Mouse (Mus musculus) forebrain, embryonic 13.5 days (tissue): ENCODE measurements at regions not wholly inside any gene's neighbourhood (a gene's known extent, or its start where the extent isn't known, plus 50 kb on each side); places are given as distances from the start of the nearest gene placed in this dataset.

Experiments
- ATAC-seq: fragments of 200-750 bp; cut with Nextera tagmentation; 2 replicates; pipeline ENCODE4 v1.8.0; 2017
- H3K27ac ChIP-seq: fragments of 300-500 bp; sonication (generic); 2 replicates; pipeline ENCODE4 v1.5.1; 2015; ENCODE audit warnings: inconsistent platforms, mild to moderate bottlenecking, moderate library complexity
- H3K27me3 ChIP-seq: fragments of 300-500 bp; sonication (generic); 2 replicates; pipeline ENCODE4 v1.6.1; 2015; ENCODE audit warnings: mild to moderate bottlenecking, inconsistent platforms
- H3K36me3 ChIP-seq: fragments of 300-500 bp; sonication (generic); 2 replicates; pipeline ENCODE4 v1.6.1; 2015; ENCODE audit warnings: mild to moderate bottlenecking, inconsistent platforms; ENCODE audit not compliant: poor library complexity, severe bottlenecking
- H3K4me1 ChIP-seq: fragments of 300-500 bp; sonication (generic); 2 replicates; pipeline ENCODE4 v1.6.1; 2015; ENCODE audit warnings: inconsistent platforms
- H3K4me2 ChIP-seq: fragments of 300-500 bp; sonication (generic); 2 replicates; pipeline ENCODE4 v1.6.1; 2015; ENCODE audit warnings: inconsistent platforms, mild to moderate bottlenecking, moderate library complexity
- H3K4me3 ChIP-seq: fragments of 300-500 bp; sonication (generic); 2 replicates; pipeline ENCODE4 v1.5.1; 2015; ENCODE audit warnings: mild to moderate bottlenecking, inconsistent platforms
- H3K9ac ChIP-seq: fragments of 300-500 bp; sonication (generic); 2 replicates; pipeline ENCODE4 v1.6.1; 2015; ENCODE audit warnings: mild to moderate bottlenecking, inconsistent platforms
- H3K9me3 ChIP-seq: fragments of 300-500 bp; sonication (generic); replicated peaks from 2 replicates; pipeline ENCODE4 v1.6.1; 2016; ENCODE audit warnings: inconsistent platforms
- WGBS: fragments of 180-500 bp; shearing (Covaris S2); methylation state at CpG from one replicate; pipeline ENCODE4 v1.1.7; 2015; 5-methylcytosine and 5-hydroxymethylcytosine counted together

GRCm38 (mm10) chr16:70019564-70019963 lies 156.0 kb upstream of the Speer2 start:
- WGBS = 87% methylated on average over 2 of the region's 2 CpGs
- Histone ChIP-seq H3K36me3 (no peaks in the 10 kb centered on the region), H3K9me3 (no peaks in the 10 kb centered on the region), H3K4me2 (no peak overlapping the region), H3K27me3 (no peaks in the 10 kb centered on the region), H3K4me1 (no peaks in the 10 kb centered on the region), H3K27ac (no peak overlapping the region), H3K4me3 (no peak overlapping the region), H3K9ac (no peak overlapping the region)
- peak; percentile 10; the same call in 1 of the 2 replicates for ATAC-seq

DNA sequence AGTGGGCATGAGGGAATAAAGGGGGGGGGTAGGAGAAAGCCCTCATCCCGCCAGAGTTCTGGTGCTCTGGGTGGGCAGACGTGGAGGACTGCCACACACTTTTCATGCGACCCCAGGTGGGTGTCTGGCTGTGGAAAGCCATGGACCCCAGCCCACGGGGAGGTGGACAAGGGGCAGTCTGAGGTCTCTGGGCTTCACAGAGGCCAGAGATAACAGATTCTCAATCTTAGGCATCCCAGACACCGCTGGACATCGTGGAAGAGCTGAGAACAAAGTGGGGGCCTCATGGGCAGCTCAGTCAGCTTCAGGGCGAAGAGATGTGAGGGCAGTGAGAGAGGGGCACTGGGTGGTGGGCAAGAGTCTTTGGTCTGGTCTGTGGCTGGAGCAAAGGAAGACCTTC lies 157.9 kb upstream of the Speer2 start:
- Histone ChIP-seq H3K4me1 (no peaks in the 10 kb centered on the region), H3K27me3 (no peaks in the 10 kb centered on the region), H3K4me2 (no peak overlapping the region), H3K36me3 (no peaks in the 10 kb centered on the region), H3K9me3 (no peaks in the 10 kb centered on the region), H3K9ac (no peak overlapping the region), H3K4me3 (no peak overlapping the region), H3K27ac (no peak overlapping the region)
- ATAC-seq = no peak
- WGBS = 89% methylated on average over 7 of the region's 7 CpGs

- ATAC-seq = peak; percentile 38; the same call in 1 of the 2 replicates
- H3K36me3 ChIP-seq = no peaks in the 10 kb centered on the region
- H3K9ac ChIP-seq = no peak overlapping the region
- no peaks in the 10 kb centered on the region for H3K9me3 ChIP-seq
- H3K4me2 ChIP-seq = no peak overlapping the region
- H3K4me3 ChIP-seq = no peak overlapping the region
- no peaks in the 10 kb centered on the region for H3K27me3 ChIP-seq
- H3K27ac ChIP-seq = no peak overlapping the region
- no peaks in the 10 kb centered on the region for H3K4me1 ChIP-seq
- WGBS = 81% methylated on average over 13 of the region's 13 CpGs
Observed at GRCm38 (mm10) chr16:70028649-70029048, 165.1 kb upstream of the Speer2 start.

DNA sequence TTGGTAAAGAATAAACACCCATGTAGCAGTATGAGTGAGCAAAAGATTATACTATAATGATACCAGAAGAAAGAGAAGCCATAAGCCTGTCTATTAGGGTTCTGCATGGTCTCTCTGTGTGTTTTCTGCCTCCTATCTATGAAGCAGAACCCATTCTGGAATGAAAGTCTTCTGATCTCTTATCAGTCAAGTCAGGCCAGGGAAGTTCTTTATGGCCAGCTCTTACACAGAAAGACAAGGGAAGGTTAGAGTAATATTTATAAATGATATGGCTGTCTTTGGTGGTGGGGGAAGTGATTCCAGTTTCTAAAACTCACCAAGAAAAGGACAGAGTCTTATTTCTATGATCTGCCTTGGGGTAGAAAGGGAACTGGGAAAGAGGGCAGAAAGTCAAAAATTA lies 182.0 kb upstream of the Speer2 start:
- Histone ChIP-seq H3K4me2 (no peak overlapping the region), H3K27ac (no peak overlapping the region), H3K4me1 (no peaks in the 10 kb centered on the region), H3K4me3 (no peak overlapping the region), H3K27me3 (no peaks in the 10 kb centered on the region), H3K9me3 (no peaks in the 10 kb centered on the region), H3K36me3 (no peaks in the 10 kb centered on the region), H3K9ac (no peak overlapping the region)
- ATAC-seq = no peak

GRCm38 (mm10) chr16:70046009-70046408 lies 182.5 kb upstream of the Speer2 start:
- Histone ChIP-seq H3K9me3 (no peaks in the 10 kb centered on the region), H3K36me3 (no peaks in the 10 kb centered on the region), H3K27me3 (no peaks in the 10 kb centered on the region), H3K4me2 (no peak overlapping the region), H3K4me3 (no peak overlapping the region), H3K9ac (no peak overlapping the region), H3K4me1 (no peaks in the 10 kb centered on the region), H3K27ac (no peak overlapping the region)
- WGBS = 69% methylated on average over 4 of the region's 4 CpGs
- ATAC-seq = no peak

- Histone ChIP-seq H3K4me3 (no peak overlapping the region), H3K4me2 (no peak overlapping the region), H3K9me3 (no peaks in the 10 kb centered on the region), H3K4me1 (no peaks in the 10 kb centered on the region), H3K27me3 (no peaks in the 10 kb centered on the region), H3K9ac (no peak overlapping the region), H3K27ac (no peak overlapping the region), H3K36me3 (no peaks in the 10 kb centered on the region)
- 64% methylated on average over 2 of the region's 2 CpGs for WGBS
- no peak for ATAC-seq
Observed at GRCm38 (mm10) chr16:70049850-70050249, 186.3 kb upstream of the Speer2 start.

- Histone ChIP-seq H3K4me1 (no peaks in the 10 kb centered on the region), H3K9me3 (no peaks in the 10 kb centered on the region), H3K27ac (no peak overlapping the region), H3K27me3 (no peaks in the 10 kb centered on the region), H3K9ac (no peak overlapping the region), H3K36me3 (no peaks in the 10 kb centered on the region), H3K4me2 (no peak overlapping the region), H3K4me3 (no peak overlapping the region)
- ATAC-seq = no peak
- 91% methylated on average over 4 of the region's 4 CpGs for WGBS
Observed at GRCm38 (mm10) chr16:70071471-70071870, 207.9 kb upstream of the Speer2 start.

- WGBS = 88% methylated on average over 2 of the region's 2 CpGs
Observed at GRCm38 (mm10) chr16:70073740-70074139, 210.2 kb upstream of the Speer2 start.

DNA sequence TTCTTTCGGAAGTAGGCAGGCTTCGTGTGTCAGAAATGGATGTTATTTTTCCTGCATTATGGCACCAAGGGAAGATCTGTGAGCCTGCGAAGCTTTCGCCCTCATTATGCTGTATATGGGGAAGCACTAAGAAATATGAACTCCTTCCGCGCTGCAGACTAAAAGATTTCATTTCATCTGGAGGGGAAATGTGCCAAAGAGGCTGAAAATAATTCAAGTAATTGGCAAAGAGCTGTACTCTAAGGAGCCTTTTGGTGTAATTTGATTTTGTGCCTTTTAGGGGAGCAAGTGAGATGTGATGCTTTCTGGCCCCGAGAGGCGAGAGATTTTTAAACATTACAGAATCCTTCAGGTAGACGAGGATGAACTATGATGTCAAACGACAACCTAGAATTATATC lies 216.0 kb upstream of the Speer2 start:
- no peak overlapping the region for H3K9ac ChIP-seq
- H3K36me3 ChIP-seq = no peaks in the 10 kb centered on the region
- no peaks in the 10 kb centered on the region for H3K9me3 ChIP-seq
- 90% methylated on average over 10 of the region's 10 CpGs for WGBS
- no peak for ATAC-seq
- H3K27me3 ChIP-seq = no peaks in the 10 kb centered on the region
- no peak overlapping the region for H3K4me3 ChIP-seq
- no peak overlapping the region for H3K4me2 ChIP-seq
- no peaks in the 10 kb centered on the region for H3K4me1 ChIP-seq
- no peak overlapping the region for H3K27ac ChIP-seq

More at GRCm38 (mm10) chr16:70073740-70074139, 210.2 kb upstream of the Speer2 start:
- no peak overlapping the region for H3K27ac ChIP-seq
- no peak for ATAC-seq
- no peak overlapping the region for H3K4me2 ChIP-seq
- no peak overlapping the region for H3K4me3 ChIP-seq
- no peaks in the 10 kb centered on the region for H3K27me3 ChIP-seq
- H3K4me1 ChIP-seq = no peaks in the 10 kb centered on the region
- H3K36me3 ChIP-seq = no peaks in the 10 kb centered on the region
- no peak overlapping the region for H3K9ac ChIP-seq
- no peaks in the 10 kb centered on the region for H3K9me3 ChIP-seq

- Histone ChIP-seq H3K27ac (no peak overlapping the region), H3K4me2 (no peak overlapping the region), H3K9me3 (no peaks in the 10 kb centered on the region), H3K36me3 (no peaks in the 10 kb centered on the region), H3K9ac (no peak overlapping the region), H3K4me3 (no peak overlapping the region), H3K4me1 (no peaks in the 10 kb centered on the region), H3K27me3 (no peaks in the 10 kb centered on the region)
- no peak for ATAC-seq
- 84% methylated on average over 4 of the region's 4 CpGs for WGBS
Observed at GRCm38 (mm10) chr16:70091291-70091690, 222.5 kb upstream of the Gbe1 start.

DNA sequence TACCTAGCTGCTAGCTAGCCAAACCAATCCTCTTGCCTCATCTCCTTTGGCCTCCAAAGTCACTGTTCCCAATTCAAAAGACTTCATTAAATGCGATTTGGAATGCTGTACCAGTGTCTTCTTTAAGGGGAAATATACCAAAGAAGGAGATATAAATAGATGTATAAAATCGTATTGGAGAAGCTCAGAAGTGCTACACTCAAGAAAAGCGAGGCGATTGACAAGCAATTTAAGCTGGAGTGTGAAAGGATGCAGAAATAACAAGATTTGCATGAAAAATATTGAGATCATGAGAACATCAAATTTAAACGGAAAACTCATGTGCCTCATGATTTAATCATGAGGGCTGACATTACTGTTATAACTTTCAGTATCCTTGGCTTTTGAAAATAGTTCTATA lies 221.8 kb upstream of the Gbe1 start:
- H3K36me3 ChIP-seq = no peaks in the 10 kb centered on the region
- 80% methylated on average over 5 of the region's 5 CpGs for WGBS
- H3K4me2 ChIP-seq = no peak overlapping the region
- no peak for ATAC-seq
- H3K27me3 ChIP-seq = no peaks in the 10 kb centered on the region
- no peak overlapping the region for H3K9ac ChIP-seq
- no peaks in the 10 kb centered on the region for H3K9me3 ChIP-seq
- H3K27ac ChIP-seq = no peak overlapping the region
- no peaks in the 10 kb centered on the region for H3K4me1 ChIP-seq
- H3K4me3 ChIP-seq = no peak overlapping the region

- no peaks in the 10 kb centered on the region for H3K36me3 ChIP-seq
- no peak overlapping the region for H3K27ac ChIP-seq
- H3K4me1 ChIP-seq = no peaks in the 10 kb centered on the region
- ATAC-seq = 0 out of 2 replicates have a peak, but pooled peaks have one; percentile 38
- no peak overlapping the region for H3K4me3 ChIP-seq
- no peaks in the 10 kb centered on the region for H3K9me3 ChIP-seq
- no peak overlapping the region for H3K4me2 ChIP-seq
- no peak overlapping the region for H3K9ac ChIP-seq
- no peaks in the 10 kb centered on the region for H3K27me3 ChIP-seq
- WGBS = 24% methylated on average over 3 of the region's 3 CpGs
Observed at GRCm38 (mm10) chr16:70093224-70093623, 220.5 kb upstream of the Gbe1 start.

DNA sequence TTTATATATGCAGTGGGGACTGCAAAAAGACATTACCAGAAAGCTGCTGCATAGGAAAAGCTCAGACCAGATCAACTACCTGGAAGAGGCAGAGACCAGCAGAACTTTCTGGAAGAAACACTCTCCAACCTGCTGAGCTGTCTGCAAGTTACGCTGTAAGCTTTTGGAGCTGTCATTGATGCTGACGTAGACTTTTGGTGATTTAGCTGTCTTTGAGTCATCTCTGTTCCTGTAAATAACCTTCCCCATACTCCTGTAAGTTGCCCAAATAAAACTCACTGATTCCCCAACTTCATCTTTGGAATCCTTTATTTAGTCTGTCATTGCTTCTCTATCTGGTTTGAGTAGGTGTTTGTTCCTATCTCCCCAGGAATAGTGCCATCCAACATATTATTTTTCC lies 218.5 kb upstream of the Gbe1 start:
- 98% methylated on average over 2 of the region's 2 CpGs for WGBS
- H3K36me3 ChIP-seq = no peaks in the 10 kb centered on the region
- no peak for ATAC-seq
- no peak overlapping the region for H3K27ac ChIP-seq
- no peaks in the 10 kb centered on the region for H3K27me3 ChIP-seq
- no peaks in the 10 kb centered on the region for H3K4me1 ChIP-seq
- H3K4me2 ChIP-seq = no peak overlapping the region
- no peak overlapping the region for H3K4me3 ChIP-seq
- no peaks in the 10 kb centered on the region for H3K9me3 ChIP-seq
- H3K9ac ChIP-seq = no peak overlapping the region
